Mouse (Mus musculus) heart, postnatal 10 days (tissue): ENCODE measurements at regions not wholly inside any gene's neighbourhood (a gene's known extent, or its start where the extent isn't known, plus 50 kb on each side); places are given as distances from the start of the nearest gene placed in this dataset.
A peak's percentile ranks its signal among the peaks of the same experiment; 100 is the strongest.

Experiments
- DNase-seq, 2 experiments: peaks; one replicate each; pipeline ENCODE4 v3.0.0; 2021
- intact Hi-C: fragments of 180-260 bp; cut with DNase I; formaldehyde crosslinking; loops from one replicate; pipeline ENCODE4 v1.15.1; 2025

DNA sequence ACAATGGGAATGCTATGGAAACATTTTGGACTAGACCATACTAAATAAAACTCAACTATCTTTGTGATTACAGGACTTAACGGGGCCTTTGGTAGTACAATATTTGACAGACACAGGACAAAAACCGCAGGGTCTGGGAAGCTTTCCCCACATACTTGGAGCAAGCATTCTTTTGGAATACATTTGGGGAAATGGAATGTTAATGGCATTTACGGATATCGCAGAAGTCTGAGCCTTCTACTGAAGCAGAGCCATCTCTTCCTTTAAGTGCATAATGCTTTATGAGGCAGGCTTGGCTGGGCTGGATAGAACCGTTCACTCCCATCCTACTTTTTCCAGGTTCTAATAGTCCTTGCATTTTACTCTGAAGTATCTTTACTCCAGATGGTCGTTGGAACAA, 262.7 kb upstream of the Adgrl2 start:
- no peak for DNase-seq
- intact Hi-C loops, result no loop called here

DNA sequence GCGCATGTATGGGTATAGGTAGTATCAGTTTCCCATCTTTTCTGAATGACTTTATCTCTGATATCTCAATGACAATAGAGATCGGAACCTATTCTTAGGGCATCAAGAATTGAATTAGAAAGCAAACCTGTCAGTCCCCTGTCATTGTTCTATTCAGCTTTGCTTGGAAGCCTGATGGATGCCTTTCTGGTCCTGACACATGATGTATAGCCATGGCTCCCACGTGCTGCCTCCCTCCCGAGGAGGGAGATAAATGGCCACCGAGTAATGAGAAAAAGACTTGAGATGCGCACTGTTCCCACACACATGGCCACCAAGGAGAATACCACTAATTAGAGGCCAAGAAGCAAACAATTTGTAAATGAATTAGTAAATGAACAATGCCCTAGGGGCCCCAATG, 261.8 kb upstream of the Adgrl2 start:
- intact Hi-C loops, result no loop called here
- DNase-seq, result no peak

DNA sequence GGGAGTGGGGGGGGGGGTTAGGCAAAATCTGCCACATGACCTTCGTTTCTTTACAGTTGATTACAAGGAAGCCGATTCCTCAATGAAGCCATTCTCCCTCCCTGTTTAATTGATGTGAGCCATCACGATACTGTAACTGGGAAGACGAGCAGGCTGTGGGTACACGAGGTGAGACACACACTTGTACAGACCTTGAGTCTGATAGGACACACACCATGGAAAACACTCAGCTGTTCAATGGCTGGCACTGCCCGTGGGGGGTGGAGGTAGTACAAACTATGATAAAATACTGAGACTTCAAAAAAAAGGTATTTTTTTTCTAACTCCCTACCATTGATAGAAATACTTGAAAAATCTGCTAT, 257.3 kb upstream of the Adgrl2 start:
- no peak for DNase-seq
- intact Hi-C loops, result no loop called here

DNA sequence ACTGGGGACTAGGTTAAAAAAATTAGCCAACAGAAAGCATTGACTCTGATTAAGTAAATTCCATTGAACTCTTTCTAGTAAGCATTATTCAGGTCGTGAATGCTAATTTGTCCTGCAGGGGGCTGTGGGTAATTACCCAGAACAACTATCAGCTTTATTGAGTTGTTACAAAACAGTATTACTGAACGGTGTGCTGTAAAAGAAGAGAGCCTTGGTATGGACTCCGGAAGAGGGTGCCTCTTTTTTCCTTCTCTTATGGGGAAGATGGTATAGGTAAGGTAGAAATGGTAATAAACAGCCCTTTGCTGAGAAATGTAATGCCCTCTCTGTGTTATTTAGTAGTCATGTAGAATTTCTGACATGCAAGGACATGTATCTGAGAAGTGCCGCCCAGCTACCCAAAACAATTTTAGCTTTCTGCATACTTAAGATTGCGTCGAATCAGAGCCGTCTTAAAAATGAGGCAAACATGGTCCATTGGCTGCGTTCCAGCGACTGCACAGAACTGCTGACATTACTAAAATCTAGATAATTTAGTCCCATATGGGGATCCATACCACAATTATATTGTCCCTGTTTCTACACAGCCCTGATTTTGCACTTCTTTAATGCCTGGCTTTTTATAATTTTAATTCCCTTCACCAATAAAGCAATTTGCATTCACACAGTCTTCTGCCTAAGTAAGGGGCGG, 256.7 kb upstream of the Adgrl2 start:
- DNase-seq, result no peak
- intact Hi-C loops, result no loop called here

DNA sequence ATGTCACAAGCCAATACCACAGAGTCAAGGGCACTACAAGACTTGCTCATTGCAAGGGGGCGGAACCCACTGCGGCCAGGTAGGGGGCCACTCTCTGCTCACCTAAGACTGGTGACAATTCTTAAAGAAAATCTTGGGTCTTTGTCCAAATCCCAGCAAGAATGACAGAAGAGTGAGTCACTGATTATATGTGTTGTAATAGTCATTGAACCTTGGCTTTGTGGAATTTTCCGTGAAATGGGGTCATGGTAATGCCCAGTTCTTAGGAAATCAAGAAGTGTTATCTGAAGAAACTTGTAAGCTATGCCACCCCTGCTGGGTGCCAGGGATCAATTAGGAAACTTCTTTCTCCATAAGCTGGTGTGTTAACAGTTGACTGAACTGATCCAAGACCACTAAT, 249.3 kb upstream of the Adgrl2 start:
- DNase-seq, result no peak

GRCm38 (mm10) chr3:149238076-149238475, 247.7 kb upstream of the Adgrl2 start:
- no peak for DNase-seq
- intact Hi-C loops, result loop anchor here (10.0 kb wide), 2 partner anchors 207 to 243 kb away; partner anchors contain the start of gene Adgrl2

More for the DNA sequence above, 249.3 kb upstream of the Adgrl2 start:
- intact Hi-C loops, result loop anchor here (10.0 kb wide), 2 partner anchors 205 to 245 kb away; partner anchors contain the start of gene Adgrl2

GRCm38 (mm10) chr3:149235183-149235582, 244.8 kb upstream of the Adgrl2 start:
- intact Hi-C loops, result loop anchor here (10.0 kb wide), 2 partner anchors 210 to 240 kb away; partner anchors contain the start of gene Adgrl2
- DNase-seq, result no peak

DNA sequence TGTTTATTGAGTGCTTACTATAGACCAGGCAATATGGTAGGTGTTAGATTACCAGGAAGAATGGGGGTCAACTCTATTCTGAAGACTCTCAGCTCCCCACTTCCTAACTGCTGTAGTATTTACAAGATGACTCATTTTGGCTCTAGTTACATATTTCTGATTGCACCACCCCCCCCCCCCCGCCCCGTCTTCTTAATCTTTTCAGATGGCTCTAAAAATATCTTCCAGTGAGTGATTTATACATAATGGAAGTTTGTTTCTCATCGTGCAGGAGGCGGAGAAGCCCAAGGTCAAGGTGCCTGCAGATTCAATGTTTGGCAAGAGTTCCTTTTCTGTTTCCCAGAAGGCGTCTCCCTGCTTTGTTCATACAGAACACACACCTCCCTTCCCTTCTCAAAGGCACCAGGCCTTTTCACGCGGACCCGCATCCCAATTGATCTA, 243.4 kb upstream of the Adgrl2 start:
- peak; percentile 18 to 31 for DNase-seq
- intact Hi-C loops, result loop anchor here (10.0 kb wide), 2 partner anchors 211 to 239 kb away; partner anchors contain the start of gene Adgrl2

DNA sequence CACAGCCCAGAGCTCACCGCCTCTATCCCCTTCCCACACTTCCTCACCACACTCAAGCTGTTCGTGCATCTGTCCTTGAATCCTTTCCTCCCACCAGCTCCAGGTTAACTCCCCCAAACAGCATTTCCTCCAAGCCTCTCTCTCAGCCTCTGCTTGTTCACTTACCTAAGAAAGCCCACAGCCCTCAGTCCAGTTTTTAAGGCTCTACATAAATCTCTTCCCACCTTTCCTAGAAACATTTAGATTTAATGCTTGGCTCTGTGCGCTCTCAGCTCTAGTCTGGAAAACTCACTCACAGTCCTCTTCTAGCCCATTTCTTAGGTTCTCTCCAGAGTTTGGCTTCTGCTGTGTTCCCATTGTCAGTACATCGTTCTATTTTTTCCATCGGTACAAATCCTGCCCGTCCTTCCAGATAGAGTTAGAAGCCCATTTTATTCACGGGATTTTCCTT, 242.9 kb upstream of the Adgrl2 start:
- DNase-seq, result peak in 1 of 2 experiments; percentile 7
- intact Hi-C loops, result loop anchor here (10.0 kb wide), 2 partner anchors 212 to 238 kb away; partner anchors contain the start of gene Adgrl2

DNA sequence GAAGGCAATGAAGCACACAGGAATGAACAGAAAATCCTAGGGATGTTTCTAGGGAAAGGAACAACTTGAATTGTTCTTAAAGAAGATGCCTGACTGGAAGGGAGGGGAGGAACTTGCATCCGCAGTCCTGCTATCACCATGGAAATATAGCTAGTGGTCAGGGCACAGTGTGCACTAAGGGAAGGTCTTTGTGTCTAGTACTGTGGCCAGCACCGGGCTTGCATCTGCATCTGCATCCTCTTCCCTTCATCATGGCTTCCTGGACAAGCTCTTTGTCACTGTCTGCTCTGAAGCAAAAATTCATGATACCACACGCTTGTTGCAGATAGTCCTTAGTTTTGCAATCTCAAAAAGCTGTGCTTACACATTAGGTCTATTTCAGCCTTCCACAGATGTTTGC, 241.0 kb upstream of the Adgrl2 start:
- no peak for DNase-seq
- intact Hi-C loops, result loop anchor here (10.0 kb wide), 2 partner anchors 213 to 237 kb away; partner anchors contain the start of gene Adgrl2

- intact Hi-C loops, result no loop called here
Observed at GRCm38 (mm10) chr3:149227556-149227955, 237.2 kb upstream of the Adgrl2 start.

DNA sequence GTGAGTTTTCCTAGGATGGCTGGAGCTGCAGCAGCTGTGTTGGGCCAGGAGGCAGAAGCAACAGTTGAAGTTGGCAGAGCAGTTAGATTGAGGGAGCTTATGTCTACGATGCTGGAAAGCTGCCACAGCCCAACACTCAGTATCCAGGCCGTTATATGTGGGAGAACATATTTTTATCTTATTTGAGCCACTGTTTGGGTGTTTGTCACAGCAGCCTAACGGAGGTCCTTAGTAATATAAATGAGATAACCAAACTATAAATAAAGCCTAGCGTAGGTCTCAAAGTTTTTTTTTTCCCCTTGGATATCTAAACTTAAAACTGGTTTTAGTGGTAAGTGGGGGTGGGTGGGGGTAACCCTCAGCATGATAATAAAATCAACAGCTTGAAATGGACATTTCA, 236.4 kb upstream of the Adgrl2 start:
- no peak for DNase-seq
- intact Hi-C loops, result no loop called here

More at GRCm38 (mm10) chr3:149227556-149227955, 237.2 kb upstream of the Adgrl2 start:
- no peak for DNase-seq

DNA sequence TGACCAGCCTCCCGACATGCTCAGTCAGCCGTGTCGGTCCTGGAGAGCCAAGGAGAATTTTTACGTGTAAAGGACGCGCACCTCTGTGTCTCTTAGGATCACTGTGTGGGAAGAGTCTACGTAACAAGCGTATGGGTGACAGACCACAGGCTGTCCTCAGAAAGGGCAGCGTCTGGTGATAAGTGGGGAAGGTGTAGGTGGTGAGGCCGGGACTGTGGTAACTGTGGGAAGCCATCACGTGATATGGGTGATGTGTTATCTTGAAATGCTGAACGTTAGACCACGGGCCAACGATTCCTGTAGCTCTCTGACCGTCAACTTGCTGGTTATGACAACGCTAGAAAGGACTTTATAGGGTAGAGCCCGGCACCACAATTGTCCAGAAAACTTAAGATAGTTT, 235.3 kb upstream of the Adgrl2 start:
- no peak for DNase-seq
- intact Hi-C loops, result no loop called here

- intact Hi-C loops, result no loop called here
- peak; percentile 28 to 39 for DNase-seq
Observed at GRCm38 (mm10) chr3:149224271-149224670, 233.9 kb upstream of the Adgrl2 start.

GRCm38 (mm10) chr3:149223776-149224175, 233.4 kb upstream of the Adgrl2 start:
- no peak for DNase-seq
- intact Hi-C loops, result no loop called here

- no peak for DNase-seq
- intact Hi-C loops, result no loop called here
Observed at GRCm38 (mm10) chr3:149220958-149221357, 230.6 kb upstream of the Adgrl2 start.

DNA sequence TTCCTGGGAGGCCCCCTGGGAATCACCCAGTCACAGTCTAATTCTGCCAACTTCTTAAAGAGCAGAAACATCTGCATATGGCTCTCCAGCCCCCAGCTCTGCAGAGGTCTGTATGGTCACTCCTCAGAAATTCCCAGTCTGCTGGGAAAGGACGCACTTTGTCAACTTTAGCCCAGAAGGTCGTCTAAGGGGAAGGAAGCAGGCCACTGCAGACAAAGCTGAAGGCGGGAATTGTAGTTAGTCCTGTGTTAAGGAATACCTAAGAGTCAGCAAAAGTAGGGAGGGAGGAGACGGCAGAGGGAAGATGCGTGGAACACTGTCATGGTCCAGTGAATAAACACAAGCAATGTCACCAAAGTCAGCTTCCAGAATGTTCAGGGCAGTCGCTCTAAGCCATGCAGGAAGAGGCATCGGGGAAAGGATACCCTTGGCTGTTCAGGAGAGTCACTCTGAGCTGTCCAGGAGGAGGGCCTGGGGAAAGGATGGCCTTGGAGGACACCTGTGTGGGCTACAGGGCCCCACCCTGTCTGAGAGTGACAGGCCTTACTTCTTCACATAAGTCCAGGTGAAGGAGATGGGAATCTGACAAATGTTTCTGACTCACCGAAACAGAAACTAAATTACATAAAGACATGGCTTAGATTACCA, 230.1 kb upstream of the Adgrl2 start:
- peak; percentile 38 to 42 for DNase-seq
- intact Hi-C loops, result no loop called here

GRCm38 (mm10) chr3:149219381-149220303, 229.3 kb upstream of the Adgrl2 start:
- intact Hi-C loops, result loop anchor here (5.0 kb wide), 1 partner anchor 128 kb away; no protein-coding TSS in a partner anchor
- peak; percentile 42 to 44 for DNase-seq

DNA sequence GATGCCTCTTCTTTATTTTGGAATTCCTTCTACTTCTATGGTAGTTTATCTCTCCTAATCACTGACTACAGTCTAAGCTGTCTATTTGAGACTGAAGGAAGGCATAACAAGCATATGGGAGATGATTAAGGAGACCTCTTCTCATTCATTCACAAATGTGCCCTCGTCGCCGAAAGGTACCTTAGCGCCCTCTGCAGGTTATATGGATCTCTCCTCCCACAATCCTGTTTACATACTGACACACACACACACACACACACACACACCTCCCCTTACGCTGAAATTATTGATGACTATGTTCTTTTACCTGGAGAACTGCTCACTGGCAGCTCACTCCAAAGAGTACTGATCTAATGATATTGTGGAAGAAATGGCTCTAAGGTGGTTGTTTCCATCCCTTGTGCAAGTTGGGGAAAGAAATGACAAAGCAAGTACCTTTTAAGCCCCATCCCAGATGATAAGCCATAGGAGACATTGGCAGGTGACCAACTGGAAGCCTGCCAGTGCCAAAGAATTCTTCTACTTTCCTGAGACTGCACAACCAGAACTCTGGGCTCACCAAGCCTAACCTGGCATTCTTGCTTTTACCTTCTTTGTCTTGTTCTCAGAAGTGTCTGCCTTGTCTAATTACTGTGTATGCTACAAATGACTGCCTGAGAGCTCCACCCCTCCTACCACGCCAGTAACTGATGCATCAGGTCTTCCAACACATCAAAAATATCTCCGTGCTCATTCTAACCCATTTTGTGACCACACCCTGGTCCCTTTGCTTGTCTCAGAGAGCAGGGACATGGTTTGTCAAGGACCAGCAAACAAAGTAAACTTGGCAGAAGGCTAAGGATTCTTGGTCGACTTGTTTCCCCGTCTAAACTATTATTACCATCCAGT, 227.8 kb upstream of the Adgrl2 start:
- DNase-seq, result no peak
- intact Hi-C loops, result loop anchor here (1.0 to 5.0 kb wide), 2 partner anchors 129 to 198 kb away; no protein-coding TSS in a partner anchor
